Mouse (Mus musculus) CH12.LX (cell line): ENCODE measurements around the gene Rab5if.
"Not testable (repeated sequence)": the region's sequence is repeated elsewhere in the genome, so short reads cannot be mapped to it uniquely, and the experiment has no call there.

ENCODE experiments used
- CTCF ChIP-seq, 2 experiments: IDR thresholded peaks in 1 of 2; conservative IDR thresholded peaks in 1 of 2; 2 replicates each; pipeline ENCODE4 v1.5.1; 2011 to 2012; ENCODE audit warnings: low read depth in 2 of 2, low read length in 2 of 2, improper control_type of control experiment in 1 of 2, inconsistent platforms in 1 of 2, mild to moderate bottlenecking in 1 of 2, moderate library complexity in 1 of 2
- EP300 ChIP-seq: IDR thresholded peaks from 2 replicates; pipeline ENCODE4 v1.6.1; 2011; ENCODE audit warnings: low read length, improper control_type of control experiment
- JUND ChIP-seq: conservative IDR thresholded peaks from 2 replicates; pipeline ENCODE4 v1.6.1; 2011; ENCODE audit warnings: low read depth, low read length, improper control_type of control experiment
- MAFK ChIP-seq: IDR thresholded peaks from 2 replicates; pipeline ENCODE4 v1.6.1; 2011; ENCODE audit warnings: low read length, improper control_type of control experiment; ENCODE audit not compliant: insufficient replicate concordance
- RCOR1 ChIP-seq: conservative IDR thresholded peaks from 2 replicates; pipeline ENCODE4 v1.6.1; 2012; ENCODE audit warnings: low read depth, mild to moderate bottlenecking, inconsistent platforms, low read length, improper control_type of control experiment
- ZMIZ1 ChIP-seq: IDR thresholded peaks from 2 replicates; pipeline ENCODE4 v1.6.1; 2012; ENCODE audit warnings: low read depth, mild to moderate bottlenecking, inconsistent platforms, low read length, improper control_type of control experiment

GRCm38 (mm10) chr2:156853584-156853983, 9.3 kb upstream of the Rab5if start:
- TF ChIP-seq CTCF (conservative IDR thresholded peaks at IDR 0.05 in 1 of 2, IDR thresholded peaks at IDR 0.05 in 1 of 2; ENCODE audit: low read depth in 2 of 2, low read length in 2 of 2); JUND; EP300; MAFK; ZMIZ1; RCOR1: not testable (repeated sequence)
